7 mouse cellular contexts compared by ENCODE assay signal in the genomic region with DNA sequence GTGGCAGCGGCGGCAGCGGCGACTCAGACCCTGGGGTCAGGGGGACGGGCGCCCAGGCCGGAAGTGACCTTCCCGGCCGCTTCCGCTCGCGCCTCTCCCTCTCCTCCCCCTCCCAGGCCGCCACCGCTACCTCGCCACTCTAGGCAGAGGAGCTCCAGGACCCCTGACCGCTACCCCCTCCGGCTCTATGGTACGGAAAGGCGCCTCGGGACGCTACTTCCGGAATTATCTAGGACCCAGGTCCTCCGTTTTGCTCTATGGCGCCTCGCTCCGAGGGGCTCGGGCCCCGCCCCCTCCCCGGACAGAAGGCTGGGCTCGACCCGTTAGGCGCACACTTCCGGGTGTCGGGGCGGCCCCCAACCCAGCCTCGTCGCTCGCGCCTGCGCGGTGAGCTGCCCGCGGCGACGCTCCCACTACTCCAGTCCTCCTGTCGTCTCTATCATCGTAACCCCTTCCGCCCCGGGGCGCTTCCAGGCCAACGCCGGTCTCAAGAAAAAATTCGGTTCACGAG. TPM values are rescaled to one million over a fixed set of nuclear protein-coding genes. Genes with fewer than 3 reads are reported as not detected.
DNase-seq lines count a peak whose midpoint lies in the region; ATAC-seq lines count a peak whose summit lies in the region.

Zfp787 (minus strand) TSS at position 97 of the 511 bp plus-strand sequence.

- peak within 1 kb of the TSS; percentile 89 for H3K9ac ChIP-seq in embryonic facial prominence, embryonic 11.5 days (replicated peaks; ENCODE audit: low read length)
- H3K9ac ChIP-seq in limb, embryonic 11.5 days (ENCODE audit: low read length): peak within 1 kb of the TSS; percentile 87
- peak within 1 kb of the TSS; percentile 93 for H3K9ac ChIP-seq in midbrain, embryonic 14.5 days (replicated peaks; ENCODE audit: low read length)

- peak within 1 kb of the TSS; percentile 85 for H3K4me2 ChIP-seq in embryonic facial prominence, embryonic 11.5 days (ENCODE audit: low read depth, low read length)
- peak within 1 kb of the TSS; percentile 85 for H3K4me2 ChIP-seq in limb, embryonic 11.5 days (ENCODE audit: low read depth, severe bottlenecking)
- H3K4me2 ChIP-seq in midbrain, embryonic 14.5 days (ENCODE audit: low read length): peak within 1 kb of the TSS; percentile 94

- H3K9me3 ChIP-seq in embryonic facial prominence, embryonic 11.5 days (replicated peaks; ENCODE audit: control insufficient read depth, low read length): no peaks in the 10 kb centered on the region
- no peaks in the 10 kb centered on the region for H3K9me3 ChIP-seq in limb, embryonic 11.5 days (ENCODE audit: control insufficient read depth, low read length)
- H3K9me3 ChIP-seq in midbrain, embryonic 14.5 days (ENCODE audit: control insufficient read depth, low read length): no peaks in the 10 kb centered on the region

- no peaks in the 10 kb centered on the region for H3K27me3 ChIP-seq in embryonic facial prominence, embryonic 11.5 days (ENCODE audit: control insufficient read depth, insufficient read depth, low read length)
- no peaks in the 10 kb centered on the region for H3K27me3 ChIP-seq in limb, embryonic 11.5 days (ENCODE audit: control insufficient read depth, insufficient read depth, low read length)
- no peaks in the 10 kb centered on the region for H3K27me3 ChIP-seq in midbrain, embryonic 14.5 days (ENCODE audit: control insufficient read depth, insufficient read depth, low read length)

- H3K27ac ChIP-seq in embryonic facial prominence, embryonic 11.5 days (replicated peaks; ENCODE audit: low read depth, low read length): peak within 1 kb of the TSS; percentile 78
- peak within 1 kb of the TSS; percentile 75 for H3K27ac ChIP-seq in limb, embryonic 11.5 days (replicated peaks; ENCODE audit: low read depth, low read length)
- peak within 1 kb of the TSS; percentile 94 for H3K27ac ChIP-seq in midbrain, embryonic 14.5 days (replicated peaks; ENCODE audit: low read depth, low read length)

- peak; percentile 98 for DNase-seq in adrenal gland, postnatal 10 days
- DNase-seq in embryonic facial prominence, embryonic 11.5 days (ENCODE audit: low spot score): peak; percentile 97
- DNase-seq in heart, adult 11 months: peak; percentile 100
- DNase-seq in kidney, adult 18-20 months: peak; percentile 97
- DNase-seq in limb, embryonic 11.5 days (ENCODE audit: low spot score): peak; percentile 95
- DNase-seq in midbrain, embryonic 14.5 days: peak; percentile 99
- DNase-seq in spleen, adult 18-20 months: peak; percentile 92 to 93

- no peaks in the 10 kb centered on the region for H3K4me1 ChIP-seq in embryonic facial prominence, embryonic 11.5 days (ENCODE audit: control insufficient read depth, insufficient read depth, low read length)
- H3K4me1 ChIP-seq in limb, embryonic 11.5 days (ENCODE audit: control insufficient read depth, insufficient read depth, low read length): peaks cover 9% of the 10 kb centered on the region; the same call in 1 of the 2 replicates
- H3K4me1 ChIP-seq in midbrain, embryonic 14.5 days (ENCODE audit: control insufficient read depth, insufficient read depth, low read length): peaks cover 10% of the 10 kb centered on the region

- H3K36me3 ChIP-seq in embryonic facial prominence, embryonic 11.5 days (replicated peaks; ENCODE audit: control insufficient read depth, insufficient read depth, low read depth, low read length): no peaks in the 10 kb centered on the region
- no peaks in the 10 kb centered on the region for H3K36me3 ChIP-seq in limb, embryonic 11.5 days (ENCODE audit: control insufficient read depth, insufficient read depth, low read length)
- no peaks in the 10 kb centered on the region for H3K36me3 ChIP-seq in midbrain, embryonic 14.5 days (ENCODE audit: control insufficient read depth, insufficient read depth, low read length)

- ATAC-seq in embryonic facial prominence, embryonic 11.5 days (replicated peaks; ENCODE audit: insufficient number of reproducible peaks, low FRiP score, low TSS enrichment, low read depth): peak; percentile 99
- peak; percentile 97 for ATAC-seq in limb, embryonic 11.5 days (ENCODE audit: insufficient number of reproducible peaks, low FRiP score, low TSS enrichment, low read depth)
- peak; percentile 97 for ATAC-seq in midbrain, embryonic 14.5 days (ENCODE audit: low FRiP score, low TSS enrichment)

- H3K4me3 ChIP-seq in embryonic facial prominence, embryonic 11.5 days (ENCODE audit: low read depth, low read length): peak within 1 kb of the TSS; percentile 84
- peak within 1 kb of the TSS; percentile 80 for H3K4me3 ChIP-seq in limb, embryonic 11.5 days (ENCODE audit: low read depth, low read length)
- peak within 1 kb of the TSS; percentile 78 for H3K4me3 ChIP-seq in midbrain, embryonic 14.5 days (replicated peaks; ENCODE audit: low read depth, low read length)

- under 1% methylated on average over 53 of the region's 54 CpGs for WGBS in embryonic facial prominence, embryonic 11.5 days
- whole genome bisulfite sequencing in limb, embryonic 11.5 days: under 1% methylated on average over 47 of the region's 54 CpGs
- WGBS in midbrain, embryonic 14.5 days: under 1% methylated on average over 54 of the region's 54 CpGs

RNA-seq across cellular contexts. Expression of gene Zfp787, which starts in this region (rescaled TPM):
- 10 to 100 TPM; 46.2 to 61.5 TPM for total RNA-seq in adrenal gland, postnatal 10 days (2021)
- 13.8 TPM in 2 replicates for polyA plus RNA-seq in embryonic facial prominence, embryonic 11.5 days (2014; fragmentation: Nextera tagmentation; extraction: Ambion mirVana)
- 13.2 and 14.7 TPM in 2 replicates for polyA plus RNA-seq in limb, embryonic 11.5 days (2014; fragmentation: Nextera tagmentation; extraction: Ambion mirVana)
- 12.0 and 19.1 TPM in 2 replicates for polyA plus RNA-seq in midbrain, embryonic 14.5 days (2014; fragmentation: Nextera tagmentation; extraction: Ambion mirVana)

Comparison
In these comparisons a context has a peak if more than half of its experiments do, and no peak if none do; other contexts are left out.
1. Peak in every context shown above with its lines: DNase-seq, ATAC-seq, H3K4me3 ChIP-seq and H3K27ac ChIP-seq.